Comparison of ENCODE assay signal across 8 mouse cellular contexts in genomic region chr4:138972827-138973718, GRCm38 (mm10). TPM values are rescaled to one million over a fixed set of nuclear protein-coding genes. Genes with fewer than 3 reads are reported as not detected.
DNase-seq lines count a peak whose midpoint lies in the region; ATAC-seq lines count a peak whose summit lies in the region.

Tmco4 (plus strand) TSS chr4:138972888.

- DNase-seq in Muller cell, postnatal 12 days (ENCODE audit: inconsistent ontology term), result peak; percentile 85
- DNase-seq in cerebellum, adult 9-10 months, result peak; percentile 5
- peak; percentile 76 for DNase-seq in hindbrain, embryonic 11.5 days (ENCODE audit: low spot score)
- DNase-seq in layer of hippocampus, postnatal 14 days (ENCODE audit: low spot score in 2 of 2), result peak; percentile 37 to 53
- peak; percentile 76 for DNase-seq in lung, postnatal 14 days
- DNase-seq in ovary, postnatal 10 days (ENCODE audit: low spot score), result peak; percentile 44
- DNase-seq in thymus, postnatal 36 days, result peak; percentile 82 to 85

- H3K4me3 ChIP-seq in hindbrain, embryonic 11.5 days (ENCODE audit: low read depth, low read length), result peak within 1 kb of the TSS; percentile 45

- whole genome bisulfite sequencing in hindbrain, embryonic 11.5 days, result 2% methylated on average over 57 of the region's 60 CpGs

- H3K27ac ChIP-seq in hindbrain, embryonic 11.5 days (ENCODE audit: low read depth, low read length), result no peak within 1 kb of the TSS

- ATAC-seq in frontal cortex, adult (ENCODE audit: low TSS enrichment), result peak; percentile 64; the same call in 1 of the 2 replicates
- peak; percentile 53 for ATAC-seq in hindbrain, embryonic 11.5 days (ENCODE audit: low FRiP score)

- no peaks in the 10 kb centered on the region for H3K27me3 ChIP-seq in hindbrain, embryonic 11.5 days (ENCODE audit: control insufficient read depth, insufficient read depth, low read length)

- no peaks in the 10 kb centered on the region for H3K4me1 ChIP-seq in hindbrain, embryonic 11.5 days (replicated peaks; ENCODE audit: control insufficient read depth, insufficient read depth, low read length)

- no peaks in the 10 kb centered on the region for H3K36me3 ChIP-seq in hindbrain, embryonic 11.5 days (ENCODE audit: control insufficient read depth, insufficient read depth, low read length)

- H3K9ac ChIP-seq in hindbrain, embryonic 11.5 days (ENCODE audit: low read depth, low read length), result peak within 1 kb of the TSS; percentile 67

- no peaks in the 10 kb centered on the region for H3K9me3 ChIP-seq in hindbrain, embryonic 11.5 days (ENCODE audit: control insufficient read depth, low read length)

- peak within 1 kb of the TSS; percentile 98 for H3K4me2 ChIP-seq in hindbrain, embryonic 11.5 days (replicated peaks; ENCODE audit: low read depth, low read length)

RNA-seq across cellular contexts. Expression of gene Tmco4, which starts in this region (rescaled TPM):
- 0.61 and 1.3 TPM in 2 replicates for polyA plus RNA-seq in hindbrain, embryonic 11.5 days (2014; fragmentation: Nextera tagmentation; extraction: Ambion mirVana)
- total RNA-seq in layer of hippocampus, postnatal 14 days (2021), result 1 to 10 TPM; 2.1 to 3.0 TPM

Comparison
In these comparisons a context has a peak if more than half of its experiments do, and no peak if none do; other contexts are left out.
1. DNase-seq: peak in every context shown above with its lines; median percentile 85 in Muller cell, postnatal 12 days; 84 in thymus, postnatal 36 days; 76 in hindbrain, embryonic 11.5 days; 76 in lung, postnatal 14 days; 45 in layer of hippocampus, postnatal 14 days; 44 in ovary, postnatal 10 days; 5 in cerebellum, adult 9-10 months.